Mouse (Mus musculus): ENCODE results near the gene Stk19.

Stk19 gene

DNA sequence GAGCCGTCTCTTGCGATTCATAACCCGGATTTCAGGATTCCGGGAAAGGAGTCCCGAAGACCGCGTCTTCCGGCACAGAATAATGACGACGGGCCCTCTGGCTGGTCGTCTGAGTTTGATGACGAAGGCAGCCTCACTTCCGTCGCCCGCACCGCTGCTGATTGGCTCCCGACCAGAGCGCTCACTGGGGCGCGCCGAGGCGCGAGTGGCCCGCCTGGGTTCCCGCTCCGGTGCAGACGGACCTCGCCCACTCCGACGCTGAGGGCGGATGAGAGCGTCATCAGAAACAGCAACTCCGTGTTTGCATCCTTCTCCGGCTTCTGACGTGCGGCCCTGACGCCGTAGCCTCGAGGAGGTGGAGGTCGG lies at the start of gene Stk19, which contains the start of gene Dxo:
Gene Stk19, minus strand, starts transcription at position 90 of the 366 bp plus-strand sequence.
Gene Dxo, plus strand, starts transcription at position 164 of the 366 bp plus-strand sequence.
- ChIA-PET CTCF (interaction anchor here in 3 of 4 experiments (0.6 to 1.6 kb wide), 4 partner anchors 13 to 66 kb away, joined by 3 to 16 read pairs (median 4); partner anchors contain the start of genes Nelfe (in 1 of the 3) and Skiv2l (in 1 of the 3)), POLR2A (interaction anchor here in 3 of 4 experiments (0.9 to 4.9 kb wide), 9 partner anchors 10 to 231 kb away, joined by 3 to 31 read pairs (median 8); partner anchors contain the start of genes Nelfe (in 3 of the 3), Skiv2l (in 3 of the 3) and Lsm2 (in 1 of the 3))

DNA sequence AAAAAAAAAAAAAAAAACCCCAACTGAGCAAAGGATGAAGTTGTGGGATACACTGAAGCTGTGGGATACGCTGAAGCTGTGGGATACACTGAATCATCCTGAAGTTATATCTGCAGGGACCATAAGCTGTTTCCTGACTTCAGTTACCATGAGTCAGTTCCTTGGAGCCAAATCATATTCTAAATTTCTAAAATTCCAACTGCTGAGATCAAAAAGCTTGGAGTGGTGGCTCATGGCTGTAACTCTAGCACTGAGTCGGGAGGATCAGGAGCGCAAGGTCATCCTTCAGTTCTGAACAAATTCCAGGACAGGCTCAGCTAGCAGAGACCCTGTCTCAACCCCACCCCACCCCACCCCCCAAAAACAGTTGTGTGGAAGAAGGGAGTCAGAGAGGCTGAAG lies 48.9 kb upstream of the Stk19 start:
- CTCF ChIA-PET = interaction anchor here in 1 of 4 experiments (0.8 to 1.2 kb wide), 2 partner anchors 8 to 29 kb away, joined by 3 to 8 read pairs; no protein-coding TSS in a partner anchor
- POLR2A ChIA-PET = interaction anchor here in 3 of 4 experiments (0.6 to 1.3 kb wide), 9 partner anchors 25 to 218 kb away, joined by 3 to 4 read pairs (median 3); partner anchors contain the start of genes Nelfe (in 1 of the 3) and Skiv2l (in 1 of the 3)

DNA sequence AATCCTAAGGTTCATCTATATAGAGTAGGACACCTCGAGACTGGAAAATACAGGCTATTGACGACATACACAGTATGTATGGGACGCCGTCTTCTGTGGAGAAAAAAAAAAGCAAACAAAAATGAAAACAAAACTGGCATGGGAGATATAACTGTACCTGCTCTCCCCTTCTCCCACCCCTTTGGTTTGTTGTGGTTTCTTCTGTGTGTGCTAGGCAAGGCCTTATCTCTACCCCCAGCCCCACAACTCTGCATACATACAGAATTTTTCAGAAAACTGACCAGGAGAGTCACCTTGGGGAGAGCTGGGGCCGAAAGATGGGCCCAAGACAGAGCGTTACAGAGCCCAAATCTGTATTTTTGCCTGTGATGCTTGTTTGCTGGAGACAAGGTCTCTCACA lies 48.0 kb upstream of the Stk19 start:
- CTCF ChIA-PET = interaction anchor here in 1 of 4 experiments (0.8 to 2.2 kb wide), 3 partner anchors 9 to 29 kb away, joined by 3 to 10 read pairs (median 8); no protein-coding TSS in a partner anchor
- POLR2A ChIA-PET = interaction anchor here in 3 of 4 experiments (0.7 to 2.0 kb wide), 12 partner anchors 9 to 768 kb away, joined by 3 to 10 read pairs (median 4); partner anchors contain the start of genes Cfb (in 1 of the 3), Nelfe (in 1 of the 3) and Skiv2l (in 1 of the 3)

DNA sequence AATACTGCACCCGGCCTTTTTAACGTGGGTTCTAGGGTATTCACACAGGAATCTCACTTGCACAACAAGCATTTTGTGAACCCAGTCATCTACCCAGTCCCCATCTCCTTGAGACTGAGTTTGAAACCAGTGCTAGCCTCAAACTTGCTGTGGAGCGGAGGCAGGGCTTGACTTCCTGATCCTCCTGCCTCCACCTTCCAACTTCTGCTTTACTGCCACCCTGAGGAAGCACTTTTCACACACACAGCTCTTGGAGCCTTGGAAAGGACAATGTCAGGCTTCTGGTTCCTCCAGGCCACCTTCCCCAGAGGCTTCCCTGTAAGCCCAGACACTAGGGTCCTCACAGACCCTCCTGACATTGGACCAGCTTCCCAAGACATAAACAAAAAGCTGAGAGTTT lies 46.6 kb upstream of the Stk19 start:
- POLR2A ChIA-PET = interaction anchor here in 3 of 4 experiments (0.6 to 3.0 kb wide), 15 partner anchors 10 to 358 kb away, joined by 3 to 12 read pairs (median 3); partner anchors contain the start of genes Ddx39b (in 1 of the 3) and Neu1 (in 1 of the 3)
- CTCF ChIA-PET = interaction anchor here in 3 of 4 experiments (0.5 to 2.2 kb wide), 7 partner anchors 8 to 890 kb away, joined by 3 to 11 read pairs (median 4); no protein-coding TSS in a partner anchor

DNA sequence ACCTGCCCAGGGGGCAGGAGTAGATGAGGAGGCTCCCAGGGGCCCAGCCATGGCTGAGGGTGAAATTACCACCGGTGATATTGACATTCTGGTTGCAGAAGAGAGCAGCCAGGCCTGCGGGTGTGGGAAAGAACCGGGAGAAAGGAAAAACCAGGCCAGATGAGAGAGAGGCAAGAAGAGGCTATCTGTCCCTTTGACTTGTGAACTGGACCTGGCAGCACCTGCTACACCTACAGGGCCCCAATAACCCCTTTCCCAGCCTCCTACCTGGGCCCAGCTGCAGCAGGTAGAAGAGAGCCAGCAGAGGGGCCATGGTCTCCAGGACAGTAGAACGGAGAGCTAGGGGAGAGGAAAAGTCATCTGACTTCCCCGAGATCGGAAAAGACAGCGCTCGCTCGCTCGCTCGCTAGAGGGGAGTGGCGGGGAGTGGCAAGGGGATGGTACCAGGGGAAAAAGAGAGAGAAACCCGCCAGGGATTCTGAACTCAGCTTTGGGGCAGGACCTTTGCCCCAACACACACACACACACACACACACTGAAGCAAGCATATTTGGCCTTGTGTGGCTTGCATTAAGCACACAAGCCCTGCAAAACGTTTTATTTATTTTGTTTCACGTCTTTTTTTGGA lies 45.1 kb upstream of the Stk19 start, which contains the start of gene Gm20547:
Gene Gm20547, minus strand, starts transcription at position 360 of the 628 bp plus-strand sequence.
- POLR2A ChIA-PET = interaction anchor here in 3 of 4 experiments (0.6 to 3.0 kb wide), 20 partner anchors 8 to 762 kb away, joined by 3 to 12 read pairs (median 3); partner anchors contain the start of genes C2 (in 1 of the 3), Csnk2b (in 1 of the 3) and Ehmt2 (in 1 of the 3)
- CTCF ChIA-PET = interaction anchor here in 3 of 4 experiments (0.5 to 1.0 kb wide), 10 partner anchors 9 to 483 kb away, joined by 3 to 6 read pairs (median 4); partner anchors contain the start of gene BC051142 (in 1 of the 3)

DNA sequence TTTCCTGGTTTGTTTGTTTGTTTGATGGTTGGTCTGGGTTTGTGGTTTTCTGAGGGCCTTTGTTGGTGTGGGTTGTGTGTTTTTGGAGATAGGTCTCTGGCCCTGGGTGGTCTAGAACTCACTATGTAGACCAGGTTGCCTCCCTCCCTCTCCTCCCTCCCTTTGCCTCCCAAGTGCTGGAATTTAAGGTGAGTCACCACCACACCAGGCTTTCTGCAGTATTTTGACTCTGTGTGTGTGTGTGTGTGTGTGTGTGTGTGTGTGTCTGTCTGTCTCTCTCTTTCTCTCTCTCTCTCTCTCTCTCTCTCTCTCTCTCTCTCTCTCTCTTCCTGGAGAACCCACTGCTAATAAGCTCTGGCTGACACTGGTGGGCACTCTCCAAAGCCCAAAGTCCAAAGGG lies 44.4 kb upstream of the Stk19 start:
- ChIA-PET POLR2A (interaction anchor here in 3 of 4 experiments (0.6 to 3.0 kb wide), 21 partner anchors 8 to 761 kb away, joined by 3 to 12 read pairs (median 3); partner anchors contain the start of genes C2 (in 1 of the 3), Csnk2b (in 1 of the 3), Ehmt2 (in 1 of the 3) and Neu1 (in 1 of the 3)), CTCF (interaction anchor here in 3 of 4 experiments (0.5 to 1.0 kb wide), 6 partner anchors 10 to 482 kb away, joined by 3 to 6 read pairs (median 4); partner anchors contain the start of gene BC051142 (in 1 of the 3))

DNA sequence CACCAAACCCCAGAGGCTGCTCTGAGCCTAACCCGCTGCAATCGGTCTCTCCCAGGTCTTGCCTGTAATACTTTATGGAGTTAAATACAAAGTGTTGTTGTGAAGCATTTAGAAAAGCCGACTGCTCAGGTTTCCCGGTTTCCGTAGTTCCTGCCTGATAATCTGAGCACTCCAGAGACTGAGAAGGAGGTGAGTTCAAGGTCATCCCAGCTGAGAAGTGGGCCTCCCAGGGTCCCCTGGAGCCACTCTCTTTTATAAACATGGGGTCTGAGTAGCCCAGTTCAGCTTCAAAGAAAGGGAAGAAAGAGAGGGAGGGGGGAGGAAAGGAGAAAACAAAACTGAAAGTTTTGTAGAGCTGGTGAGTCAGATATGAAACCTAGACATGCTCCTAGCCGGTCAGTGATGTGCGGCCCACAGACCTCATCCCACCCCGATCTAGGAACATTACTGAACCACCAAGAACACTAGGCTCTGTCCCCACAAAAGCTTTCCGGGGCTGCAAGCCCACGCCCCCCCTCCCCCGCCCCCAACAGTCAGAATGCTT lies 42.7 kb upstream of the Stk19 start, which contains the start of gene Zbtb12:
Gene Zbtb12, plus strand, starts transcription at position 148 of the 544 bp plus-strand sequence.
- ChIA-PET POLR2A (interaction anchor here in 3 of 4 experiments (0.8 to 2.7 kb wide), 21 partner anchors 11 to 73 kb away, joined by 3 to 10 read pairs (median 4); partner anchors contain the start of genes C2 (in 1 of the 3), Ehmt2 (in 1 of the 3) and Neu1 (in 1 of the 3)), CTCF (interaction anchor here (0.6 to 2.7 kb wide), 12 partner anchors 12 to 307 kb away, joined by 3 to 13 read pairs (median 4); no protein-coding TSS in a partner anchor)

DNA sequence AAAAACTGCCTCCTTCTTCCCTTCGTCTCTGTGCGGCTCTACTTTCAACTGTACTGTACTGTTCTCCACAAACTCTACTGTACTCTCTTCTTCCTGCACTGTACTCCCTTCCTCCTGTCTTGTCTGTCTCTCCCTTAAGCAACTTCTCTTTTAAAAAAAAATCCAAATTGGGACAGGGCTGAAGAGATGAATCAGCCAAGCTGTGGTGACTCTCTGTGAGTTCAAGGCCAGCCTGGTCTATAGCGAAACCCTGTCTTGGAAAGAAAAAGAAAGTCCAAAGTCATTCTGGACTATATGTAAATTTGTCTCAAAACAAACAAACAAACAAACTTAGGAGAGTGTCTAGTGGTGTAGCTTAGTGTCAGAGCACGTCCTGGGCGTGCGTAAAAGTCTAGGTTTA lies 37.6 kb upstream of the Stk19 start:
- ChIA-PET CTCF (interaction anchor here in 1 of 4 experiments (0.7 kb wide), 1 partner anchor 18 kb away, joined by 3 read pairs; no protein-coding TSS in a partner anchor), POLR2A (interaction anchor here in 2 of 4 experiments (1.3 to 2.1 kb wide), 4 partner anchors 10 to 270 kb away, joined by 3 to 7 read pairs (median 4); partner anchors contain the start of genes Agpat1 (in 1 of the 2), Neu1 (in 1 of the 2) and Rnf5 (in 1 of the 2))

DNA sequence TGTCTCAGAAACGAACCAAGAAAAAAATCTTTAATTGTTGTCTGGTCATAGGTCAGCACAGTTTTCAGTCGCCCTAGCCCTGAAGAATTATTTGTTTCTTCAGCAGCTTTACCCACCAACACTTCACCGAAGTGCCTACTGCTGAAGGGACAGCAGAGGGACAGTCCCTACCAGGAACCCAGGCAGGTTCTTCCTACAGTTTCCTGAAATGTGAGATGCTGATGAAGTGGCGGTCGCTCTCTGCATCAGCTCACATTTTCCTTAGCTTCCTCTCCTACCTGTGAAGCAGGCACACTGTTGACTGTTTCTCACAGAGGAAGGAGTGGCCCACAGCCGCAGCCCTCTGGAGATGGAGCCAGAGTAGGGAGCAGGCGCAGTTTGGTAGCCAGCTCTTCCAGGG lies 29.2 kb upstream of the Stk19 start:
- ChIA-PET POLR2A (interaction anchor here in 2 of 4 experiments (0.8 to 1.5 kb wide), 3 partner anchors 14 to 28 kb away, joined by 3 to 4 read pairs (median 4); partner anchors contain the start of genes Skiv2l (in 1 of the 2) and Zbtb12 (in 1 of the 2)), CTCF (interaction anchor here (0.5 to 2.4 kb wide), 6 partner anchors 10 to 462 kb away, joined by 3 to 8 read pairs (median 6); no protein-coding TSS in a partner anchor)

DNA sequence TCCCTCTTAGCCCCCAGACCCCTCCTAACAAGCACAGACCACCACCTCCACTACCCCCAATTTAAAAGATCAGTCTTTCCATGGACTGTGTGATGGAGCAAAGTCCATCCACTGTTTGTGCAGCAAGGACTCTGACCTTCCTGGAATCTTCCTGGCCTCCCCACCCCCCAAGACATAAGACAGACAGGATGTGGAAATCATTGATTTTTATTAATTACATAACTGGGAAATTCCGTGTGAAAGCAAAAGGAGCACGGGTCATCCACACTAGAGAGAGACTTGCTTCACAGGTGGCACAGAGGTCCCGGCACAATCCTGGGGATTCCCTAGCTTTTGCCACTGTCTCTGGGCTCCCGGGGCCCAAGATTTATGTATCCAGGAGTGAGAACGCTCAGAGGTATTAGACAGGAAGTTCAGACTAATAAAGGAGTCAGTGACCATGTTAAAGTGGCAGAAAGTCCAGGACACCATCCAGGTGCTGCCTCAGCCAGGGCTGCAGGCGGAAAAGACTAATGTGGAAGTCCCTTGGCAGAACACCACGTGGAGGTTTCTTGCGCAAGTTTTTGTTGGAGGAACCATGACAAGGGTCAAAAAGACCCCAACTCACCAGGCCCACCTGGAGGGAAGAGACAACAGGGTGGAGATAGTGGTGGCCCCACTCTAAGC lies 25.8 kb upstream of the Stk19 start, which contains the start of gene Cfb:
Gene Cfb, minus strand, starts transcription at position 103 of the 666 bp plus-strand sequence.
- ChIA-PET CTCF (interaction anchor here in 1 of 4 experiments (1.2 kb wide), 1 partner anchor 8 kb away, joined by 3 read pairs; no protein-coding TSS in a partner anchor), POLR2A (interaction anchor here in 2 of 4 experiments (0.5 to 1.2 kb wide), 6 partner anchors 7 to 163 kb away, joined by 3 to 4 read pairs (median 3); partner anchors contain the start of gene Neu1 (in 1 of the 2))

DNA sequence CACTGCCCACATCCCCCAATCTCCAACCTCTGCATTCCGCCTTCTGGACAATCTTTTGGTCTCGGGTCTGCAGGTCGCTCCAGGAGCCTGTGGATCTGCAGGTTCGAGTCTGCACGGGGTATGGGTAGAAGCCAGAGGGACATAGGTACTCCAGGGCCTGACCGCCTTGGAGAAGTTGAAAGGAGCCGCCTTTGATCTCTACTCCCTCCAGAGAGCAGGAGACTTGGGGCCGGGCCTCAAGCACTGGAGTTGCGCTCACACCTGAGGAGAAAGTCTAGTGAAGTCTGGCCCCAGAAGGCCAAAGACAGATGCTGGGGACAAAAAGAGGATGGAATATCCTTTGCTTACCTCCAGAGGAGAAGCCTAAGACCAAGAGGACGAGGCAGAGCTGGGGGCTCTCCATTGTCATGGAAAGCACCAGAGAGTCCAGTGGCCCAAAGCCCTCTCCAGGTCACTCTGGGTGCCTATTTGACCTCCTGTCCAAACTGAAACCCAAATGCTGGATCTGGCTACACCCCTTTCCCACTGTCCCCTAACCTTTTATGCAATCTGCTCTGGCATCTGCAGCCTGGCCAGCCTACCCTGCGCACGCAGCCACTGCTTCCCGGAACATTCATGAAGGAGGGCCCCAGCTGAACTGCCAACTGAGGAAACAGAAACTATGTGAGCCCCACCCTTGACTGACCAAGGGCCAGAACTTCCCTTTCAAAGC lies 25.1 kb upstream of the Stk19 start:
- CTCF ChIA-PET = interaction anchor here in 1 of 4 experiments (0.8 kb wide), 1 partner anchor 72 kb away, joined by 3 read pairs; no protein-coding TSS in a partner anchor
- POLR2A ChIA-PET = interaction anchor here in 2 of 4 experiments (0.5 to 1.2 kb wide), 7 partner anchors 8 to 211 kb away, joined by 3 to 4 read pairs (median 3); partner anchors contain the start of gene Neu1 (in 1 of the 2)

DNA sequence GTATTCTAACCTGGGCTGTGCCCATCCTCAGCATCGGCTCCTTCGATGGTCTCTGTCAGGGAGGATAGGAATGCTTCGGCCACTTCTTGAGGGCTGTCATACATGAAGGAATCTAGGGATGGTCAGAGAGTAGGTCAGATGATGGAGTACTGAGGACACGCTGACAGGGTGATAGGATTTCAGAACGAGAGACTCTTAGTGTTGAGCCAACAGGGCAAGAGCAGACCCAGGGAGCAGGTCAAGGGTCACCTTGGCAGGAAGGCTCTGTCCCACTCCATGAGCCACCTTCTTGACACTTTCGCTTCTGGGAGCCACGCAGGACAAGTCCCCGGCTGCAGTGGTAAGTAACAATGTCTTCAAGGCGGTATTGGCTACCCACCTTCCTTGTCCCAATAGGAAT lies 23.8 kb upstream of the Stk19 start:
- ChIA-PET POLR2A (interaction anchor here in 3 of 4 experiments (0.5 to 1.1 kb wide), 3 partner anchors 11 to 333 kb away, joined by 3 read pairs; partner anchors contain the start of genes Ltb (in 1 of the 3) and Skiv2l (in 1 of the 3)), CTCF (interaction anchor here in 1 of 4 experiments (0.6 kb wide), 1 partner anchor 40 kb away, joined by 6 read pairs; no protein-coding TSS in a partner anchor)

DNA sequence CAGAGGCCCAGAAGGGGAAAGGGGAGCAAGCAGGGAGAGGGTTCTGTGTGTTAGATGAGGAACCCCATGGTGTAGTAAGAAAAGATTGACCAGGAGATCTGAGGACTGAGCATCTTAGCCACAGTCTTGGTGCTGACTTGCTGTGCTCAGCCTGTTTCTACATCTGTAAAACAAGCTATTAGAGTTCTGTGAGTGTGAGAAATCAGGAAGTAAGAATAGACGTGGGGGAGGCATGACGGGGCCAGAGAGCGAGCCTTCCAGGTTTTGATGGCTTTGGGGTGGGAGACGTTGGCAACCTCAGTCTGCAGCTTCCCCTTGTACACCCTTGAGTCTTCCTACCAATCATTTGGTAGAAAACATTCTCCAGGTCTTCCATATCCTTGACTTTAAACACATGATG lies 21.9 kb upstream of the Stk19 start:
- ChIA-PET POLR2A (interaction anchor here in 2 of 4 experiments (0.7 to 1.0 kb wide), 2 partner anchors 9 to 52 kb away, joined by 3 to 13 read pairs; partner anchors contain the start of genes Nelfe (in 1 of the 2) and Skiv2l (in 1 of the 2)), CTCF (interaction anchor here in 2 of 4 experiments (0.7 to 1.0 kb wide), 2 partner anchors 36 to 53 kb away, joined by 3 read pairs; no protein-coding TSS in a partner anchor)

DNA sequence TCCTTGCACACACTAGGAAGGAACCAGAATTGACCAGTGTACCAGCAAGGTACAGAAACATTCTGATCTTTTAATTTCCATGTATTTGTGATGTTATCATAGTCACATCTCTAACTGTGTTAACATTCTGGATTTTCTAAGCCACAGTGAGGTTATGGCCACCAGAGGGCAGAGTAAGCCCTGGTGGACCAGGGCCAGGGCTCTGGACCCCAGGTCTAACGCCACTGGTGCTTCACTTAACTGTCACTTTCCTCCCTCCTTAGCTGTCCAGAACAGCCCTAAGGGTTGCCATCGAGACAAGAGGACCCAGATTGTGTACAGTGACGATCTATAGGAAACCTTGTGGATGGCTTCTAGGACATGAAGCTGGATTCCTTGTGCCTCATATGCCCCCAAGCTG lies 19.1 kb upstream of the Stk19 start:
- CTCF ChIA-PET = interaction anchor here (0.6 to 2.3 kb wide), 35 partner anchors 10 to 864 kb away, joined by 3 to 18 read pairs (median 4); partner anchors contain the start of genes Zbtb12 (in 2 of the 4), Ddah2 (in 1 of the 4), Gm20547 (in 1 of the 4) and Neu1 (in 1 of the 4)
- POLR2A ChIA-PET = interaction anchor here (0.5 to 3.2 kb wide), 19 partner anchors 12 to 395 kb away, joined by 3 to 29 read pairs (median 3); partner anchors contain the start of genes Atf6b (in 1 of the 4), Gm20547 (in 1 of the 4) and Lsm2 (in 1 of the 4)

DNA sequence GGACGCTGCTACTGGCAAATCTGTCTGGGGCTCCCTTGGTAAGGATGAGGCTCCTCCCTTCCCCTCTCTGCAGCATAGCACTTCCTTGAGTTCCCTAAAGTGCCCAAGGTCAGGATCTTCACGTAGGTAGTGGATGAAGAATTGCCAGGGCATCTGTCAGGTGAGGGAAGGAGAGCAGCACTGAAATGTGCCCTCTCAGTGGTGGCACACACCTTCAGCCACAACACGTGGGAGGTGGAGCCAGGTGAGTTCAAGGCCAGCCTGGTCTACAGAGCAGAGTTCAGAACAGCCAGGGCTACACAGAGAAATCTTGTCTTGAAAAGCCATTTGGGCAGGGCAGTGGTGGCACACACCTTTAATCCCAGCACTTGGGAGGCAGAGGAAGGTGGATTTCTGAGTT lies 18.0 kb upstream of the Stk19 start:
- POLR2A ChIA-PET = interaction anchor here in 3 of 4 experiments (0.7 to 3.2 kb wide), 8 partner anchors 10 to 126 kb away, joined by 3 to 29 read pairs (median 4); partner anchors contain the start of gene Lsm2 (in 1 of the 3)
- CTCF ChIA-PET = interaction anchor here in 3 of 4 experiments (1.1 to 2.3 kb wide), 6 partner anchors 9 to 94 kb away, joined by 3 to 18 read pairs (median 4); partner anchors contain the start of gene Gm20547 (in 1 of the 3)

Data from embryonic stem cell, embryonic (primary cell).